Mouse (Mus musculus) fat pad, adult 2 months (tissue): ENCODE results near the gene Atg5.

ENCODE experiments used
- DNase-seq: peaks from one replicate; pipeline ENCODE4 v3.0.0-alpha.2; 2011; ENCODE audit warnings: low read depth, low spot score; ENCODE audit errors: extremely low read depth

Gene Atg5

DNA sequence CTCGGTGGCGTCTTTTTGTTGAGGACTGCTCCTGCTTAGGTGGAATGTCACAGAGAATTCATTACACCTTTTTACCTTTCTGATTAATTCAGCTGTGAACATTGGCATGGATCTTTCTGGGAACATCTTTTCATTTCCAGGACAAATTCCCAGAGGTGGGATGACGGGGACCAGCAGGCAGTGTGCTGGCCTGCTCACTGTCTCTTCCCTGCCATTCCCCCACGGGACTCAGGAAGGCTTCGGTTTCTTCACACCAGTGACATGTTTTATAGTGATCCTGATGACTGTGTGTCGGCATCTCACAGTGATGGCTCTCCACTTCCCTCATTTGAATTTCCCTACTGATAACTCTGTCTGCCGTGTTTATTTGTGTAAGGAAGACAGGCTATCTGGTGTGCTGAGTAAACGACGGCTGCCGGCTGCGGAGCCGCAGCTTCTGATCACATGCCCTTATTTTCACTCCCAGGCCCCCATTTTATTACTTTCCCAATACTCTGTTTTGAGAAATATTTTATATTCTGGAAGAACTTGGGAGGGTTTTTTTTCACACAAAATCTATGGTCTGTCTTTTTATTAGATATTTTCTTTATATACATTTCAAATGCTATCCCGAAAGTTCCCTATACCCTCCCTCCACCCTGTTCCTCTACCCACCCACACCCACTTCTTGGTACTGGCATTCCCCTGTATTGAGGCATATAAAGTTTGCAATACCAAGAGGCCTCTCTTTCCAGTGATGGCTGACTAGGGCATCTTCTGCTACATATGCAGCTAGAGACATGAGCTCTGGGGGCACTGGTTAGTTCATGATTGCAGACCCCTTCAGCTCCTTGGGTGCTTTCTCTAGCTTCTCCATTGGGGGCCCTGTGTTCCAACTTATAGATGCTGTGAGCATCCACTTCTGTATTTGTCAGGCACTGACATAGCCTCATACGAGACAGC lies 80.6 kb downstream of the Atg5 start:
- no peak for DNase-seq

DNA sequence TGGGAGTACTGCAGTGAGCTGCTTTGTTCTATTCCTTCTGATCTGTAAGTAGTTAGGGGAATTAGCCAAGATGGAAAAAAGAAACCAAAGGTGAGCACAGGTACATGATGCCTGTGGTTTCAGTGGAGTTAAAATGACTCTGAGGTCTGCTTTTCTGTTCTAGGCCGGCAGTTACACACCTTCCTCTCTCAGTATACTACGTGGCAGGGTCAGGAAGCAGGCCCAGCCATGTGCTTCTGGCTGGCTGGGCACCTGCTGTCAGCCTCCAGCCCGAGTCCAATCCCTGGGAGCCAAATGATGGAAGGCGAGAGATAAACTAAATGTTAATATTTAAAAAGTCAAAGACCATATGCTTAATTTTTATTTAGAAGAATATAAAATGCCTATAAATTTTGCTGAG lies 85.3 kb downstream of the Atg5 start:
- DNase-seq, result no peak

DNA sequence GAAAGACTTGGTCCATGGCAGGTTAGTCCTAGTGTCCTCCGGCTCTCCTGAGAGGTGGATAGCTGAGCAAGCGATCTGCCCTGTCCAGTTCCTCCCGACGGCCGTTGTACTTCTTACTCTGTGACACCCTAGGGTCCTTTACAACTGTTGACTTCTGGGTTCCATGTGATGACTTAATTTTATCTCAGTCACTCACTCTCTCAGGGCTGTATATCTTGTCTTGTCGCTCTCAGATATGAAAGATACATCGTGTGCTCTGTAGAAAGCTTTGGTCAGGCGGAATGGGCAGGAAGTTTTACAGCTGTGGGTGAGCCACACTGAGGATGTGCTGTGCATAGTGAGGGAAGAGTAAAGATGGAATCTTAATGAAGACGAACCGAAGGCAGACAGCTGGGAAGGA lies 86.2 kb downstream of the Atg5 start:
- DNase-seq, result no peak

DNA sequence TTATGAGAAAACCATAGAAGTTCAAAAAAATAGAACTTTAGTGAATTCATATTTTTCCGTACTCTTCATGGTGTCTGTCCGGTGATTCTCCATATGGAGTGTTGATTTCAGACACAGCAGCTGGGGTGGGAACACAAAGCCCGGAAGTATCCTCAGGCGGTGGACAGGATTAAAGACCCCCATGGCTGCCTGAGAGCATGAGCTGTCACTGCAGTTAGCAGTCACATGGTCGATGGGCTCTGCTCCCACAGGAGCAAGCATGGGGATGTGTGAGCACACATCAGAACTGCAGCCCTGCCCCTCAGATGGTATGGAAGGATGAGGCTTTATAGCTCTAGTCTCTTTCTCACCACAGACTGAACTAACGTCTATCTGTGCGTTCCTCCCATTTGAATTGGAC lies 87.1 kb downstream of the Atg5 start:
- DNase-seq, result no peak

DNA sequence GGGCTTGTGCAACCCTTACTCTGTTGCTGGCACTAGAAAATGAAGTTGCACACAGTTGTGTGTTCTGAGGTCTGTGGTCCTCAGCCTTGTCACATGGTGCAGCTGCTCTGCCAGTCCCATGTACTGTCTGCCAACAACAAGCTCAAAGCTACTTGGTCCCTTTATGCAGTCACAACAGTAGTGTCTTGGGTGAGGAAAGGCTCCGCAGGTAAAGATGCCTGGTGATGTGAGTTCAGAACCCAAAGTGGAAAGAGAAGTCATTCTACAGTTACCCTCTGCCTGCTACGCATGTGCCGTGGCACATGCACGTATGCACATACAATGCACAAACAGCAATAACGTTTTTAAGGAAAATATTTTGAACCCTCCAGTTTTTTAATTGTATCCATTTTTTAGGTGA lies 88.5 kb downstream of the Atg5 start:
- DNase-seq, result no peak

DNA sequence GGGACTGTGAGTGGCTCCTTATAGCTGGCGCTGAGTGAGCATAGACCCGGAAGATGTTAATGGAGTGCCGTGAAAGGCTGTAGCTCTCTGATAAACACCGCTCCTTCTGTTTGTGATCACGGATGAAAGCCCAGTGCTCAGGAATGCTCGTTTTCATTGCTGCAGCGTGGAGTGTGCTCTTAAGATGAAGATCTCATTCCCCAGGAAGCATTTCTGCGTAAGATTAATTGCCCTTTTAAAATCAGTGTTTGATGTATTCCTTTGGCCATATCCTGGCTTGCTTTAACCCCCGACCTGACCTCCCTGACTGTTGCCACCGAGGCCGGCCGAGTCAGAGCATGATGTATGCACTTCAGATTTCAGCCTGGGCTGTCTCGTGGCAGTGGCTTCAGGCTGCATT lies 89.2 kb downstream of the Atg5 start:
- DNase-seq, result no peak

DNA sequence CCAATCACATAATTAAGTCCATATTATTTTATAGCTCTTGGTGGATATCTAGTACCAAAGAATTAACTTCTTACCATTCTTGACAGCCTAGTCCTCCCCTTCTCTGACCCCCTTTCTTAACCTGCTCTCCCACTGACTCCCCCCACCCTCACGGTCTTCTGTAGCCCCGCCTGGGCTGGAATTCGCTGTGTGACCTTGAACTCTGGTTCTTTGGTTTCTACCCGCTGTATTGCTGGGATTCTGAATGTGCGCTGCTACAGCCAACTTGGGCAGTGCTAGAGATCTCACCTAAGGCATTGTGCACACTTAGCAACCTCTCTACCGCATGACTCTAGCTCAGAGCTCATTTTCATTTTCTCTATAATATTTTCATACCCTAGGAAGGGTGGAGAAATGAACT lies 90.7 kb downstream of the Atg5 start:
- no peak for DNase-seq

DNA sequence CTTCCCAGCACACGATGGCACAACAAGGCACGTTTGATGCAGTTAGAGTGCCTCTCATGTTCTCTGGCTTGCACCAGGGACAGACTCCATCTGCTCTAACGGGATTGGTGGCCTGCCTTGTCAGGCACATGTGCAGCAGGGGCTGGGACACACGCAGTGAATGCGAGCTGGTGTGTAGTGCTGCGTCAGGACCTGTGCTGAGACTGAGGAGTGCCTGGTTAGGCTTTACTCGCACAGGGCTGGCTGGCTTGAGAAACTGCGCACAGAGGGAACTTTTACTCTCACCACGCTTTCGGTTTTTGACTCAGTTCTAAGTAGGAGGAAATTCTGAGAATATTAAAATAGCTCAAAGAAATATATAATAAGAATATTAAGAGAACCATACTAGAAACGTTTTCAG lies 92.5 kb downstream of the Atg5 start:
- DNase-seq, result no peak

DNA sequence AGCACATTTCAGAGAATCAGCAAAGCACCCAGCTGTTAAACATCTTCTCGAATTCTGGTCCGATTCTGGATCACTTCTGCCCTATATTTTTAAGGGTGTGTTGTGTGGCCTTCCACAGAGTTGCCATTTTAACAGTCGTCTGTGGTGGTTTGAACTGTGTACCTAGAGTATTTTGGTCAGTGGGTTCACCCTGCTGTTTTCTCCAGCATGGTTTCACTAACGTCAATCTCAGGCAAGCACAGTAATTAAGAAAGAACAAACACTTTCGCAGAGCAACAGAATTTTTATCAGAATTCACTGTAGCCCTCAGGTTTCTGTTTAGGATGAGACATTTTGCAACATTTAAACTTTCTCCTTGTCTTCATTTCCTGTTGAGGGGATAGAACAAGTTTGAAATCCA lies 94.3 kb downstream of the Atg5 start:
- no peak for DNase-seq

DNA sequence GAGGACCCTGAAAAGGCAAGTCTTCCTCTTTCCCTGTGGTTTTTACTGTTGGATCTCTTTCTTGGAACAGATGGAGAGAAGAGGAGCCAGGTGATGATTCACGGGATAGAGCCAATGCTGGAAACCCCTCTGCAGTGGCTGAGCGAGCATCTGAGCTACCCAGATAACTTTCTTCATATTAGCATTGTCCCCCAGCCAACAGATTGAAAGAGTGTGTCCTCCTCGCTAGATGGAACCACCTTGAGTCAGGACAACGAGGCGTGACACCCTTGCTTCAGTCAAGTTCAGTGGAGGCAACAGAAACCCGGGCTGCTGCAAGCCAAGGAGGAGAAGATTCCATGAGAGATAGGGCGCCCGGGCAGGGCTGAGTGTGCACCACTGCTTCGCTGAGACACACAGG lies 94.7 kb downstream of the Atg5 start:
- DNase-seq, result no peak

DNA sequence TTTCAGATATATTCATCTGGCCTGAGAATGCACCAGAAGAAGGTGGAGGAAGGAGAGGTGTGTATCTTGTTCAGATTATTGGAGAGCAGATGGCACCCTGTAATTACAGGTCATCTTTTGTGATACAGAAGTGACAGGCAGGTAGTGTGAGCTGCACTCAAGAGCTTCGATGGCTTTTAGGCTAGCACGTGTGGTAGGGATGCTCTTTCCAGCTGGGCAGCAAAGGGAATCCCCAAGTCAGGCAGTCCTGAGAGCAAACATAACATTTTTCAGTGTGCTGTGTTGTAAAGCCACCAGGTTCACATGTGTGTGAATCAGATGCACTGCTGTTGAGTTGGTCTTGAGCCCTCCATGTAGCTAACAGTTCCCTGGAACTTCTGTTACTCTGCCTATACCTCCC lies 98.0 kb downstream of the Atg5 start:
- no peak for DNase-seq

DNA sequence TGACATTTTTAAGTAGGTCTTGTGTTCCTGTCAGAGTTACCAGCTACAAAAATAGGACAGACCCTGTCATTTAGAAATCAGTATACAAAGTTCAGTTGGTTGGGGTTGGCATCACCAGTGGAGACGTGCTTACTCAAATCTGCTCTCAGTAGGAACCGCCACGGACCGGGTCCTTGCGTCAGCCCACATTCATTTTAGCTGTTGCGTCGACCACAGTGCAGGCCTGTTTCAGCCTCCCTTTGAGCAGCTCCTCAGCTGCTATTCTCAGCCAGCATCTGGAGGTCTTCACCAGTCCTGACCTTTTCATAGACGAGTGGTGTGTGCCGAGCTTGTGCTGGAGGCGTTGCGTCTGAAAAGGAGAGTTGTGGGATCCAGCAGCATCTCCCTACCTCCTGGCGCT lies 98.9 kb downstream of the Atg5 start:
- no peak for DNase-seq

DNA sequence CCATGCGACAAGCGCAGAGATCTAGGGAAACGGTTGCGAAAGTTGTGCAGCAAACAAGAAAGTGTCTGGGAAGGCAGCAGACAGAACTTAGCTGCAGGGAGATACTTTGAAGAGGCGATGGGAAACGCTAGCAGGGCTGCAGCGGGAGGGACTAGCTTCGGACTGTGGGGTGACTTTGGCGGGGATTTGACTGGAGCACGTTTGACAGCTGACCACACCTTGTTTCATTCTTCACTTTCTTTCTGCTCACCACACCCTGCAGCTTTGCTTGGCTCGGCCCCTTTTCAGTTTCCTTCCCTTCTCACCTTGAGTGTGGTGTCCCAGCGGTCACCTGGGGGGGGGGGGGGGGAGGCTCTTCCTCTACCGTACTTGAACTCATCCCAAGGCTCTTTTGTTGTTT lies 100.4 kb downstream of the Atg5 start:
- no peak for DNase-seq

DNA sequence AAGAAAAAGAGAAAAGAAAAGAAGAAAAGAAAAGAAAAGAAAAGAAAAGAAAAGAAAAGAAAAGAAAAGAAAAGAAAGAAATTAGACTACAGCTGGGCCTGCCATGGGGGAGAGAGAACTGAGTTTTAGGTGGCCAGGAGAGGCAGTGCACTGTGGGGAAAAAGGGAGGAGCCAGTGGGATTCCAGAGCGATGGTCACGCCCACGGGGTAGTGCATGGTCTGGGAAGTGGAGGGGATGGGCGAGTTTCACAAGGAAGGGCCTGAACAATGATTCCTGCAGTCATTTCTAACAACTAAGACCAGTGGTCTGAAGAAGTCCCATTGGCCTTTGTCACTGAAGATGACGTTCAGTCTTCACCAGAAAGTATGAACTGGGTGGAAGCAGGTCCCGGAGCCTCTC lies 102.5 kb downstream of the Atg5 start:
- no peak for DNase-seq

DNA sequence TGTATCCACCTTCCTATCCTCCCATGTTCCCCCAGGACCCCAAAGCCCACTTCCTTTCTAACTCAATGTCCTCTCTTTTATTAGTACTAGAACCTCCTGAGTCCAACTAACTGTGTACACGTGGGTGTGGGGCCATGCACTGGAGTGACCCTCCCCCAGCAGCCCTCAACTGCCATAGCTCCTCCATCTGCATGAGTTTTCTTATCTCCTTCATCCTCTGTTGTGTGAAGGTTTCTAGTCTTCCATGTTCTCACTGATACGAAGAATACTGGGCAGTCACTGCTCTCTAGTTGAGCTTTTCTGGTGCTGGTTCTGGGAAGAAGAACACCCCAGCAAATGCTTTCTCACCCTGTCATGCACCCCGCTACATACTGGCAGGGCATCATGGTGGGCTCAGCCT lies 104.1 kb downstream of the Atg5 start:
- DNase-seq, result no peak

DNA sequence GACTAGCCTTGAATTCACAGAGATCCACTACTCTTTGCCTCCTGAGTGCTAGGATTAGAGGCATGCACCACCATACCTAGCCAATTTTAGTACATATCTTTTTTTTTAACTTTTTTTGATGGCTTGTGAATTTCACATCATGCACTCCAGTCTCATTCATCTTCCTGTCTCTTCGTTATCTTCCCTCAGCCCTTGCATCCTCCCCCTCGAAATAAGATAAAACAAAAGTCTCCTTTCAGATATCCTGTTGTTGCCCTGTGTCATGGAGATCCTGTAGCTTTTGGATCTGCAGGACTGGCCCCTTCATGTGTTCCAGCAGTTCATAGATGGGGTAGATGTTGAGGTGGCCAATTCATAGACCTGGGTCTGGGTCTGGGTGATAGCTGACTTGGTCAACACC lies 106.5 kb downstream of the Atg5 start:
- no peak for DNase-seq

DNA sequence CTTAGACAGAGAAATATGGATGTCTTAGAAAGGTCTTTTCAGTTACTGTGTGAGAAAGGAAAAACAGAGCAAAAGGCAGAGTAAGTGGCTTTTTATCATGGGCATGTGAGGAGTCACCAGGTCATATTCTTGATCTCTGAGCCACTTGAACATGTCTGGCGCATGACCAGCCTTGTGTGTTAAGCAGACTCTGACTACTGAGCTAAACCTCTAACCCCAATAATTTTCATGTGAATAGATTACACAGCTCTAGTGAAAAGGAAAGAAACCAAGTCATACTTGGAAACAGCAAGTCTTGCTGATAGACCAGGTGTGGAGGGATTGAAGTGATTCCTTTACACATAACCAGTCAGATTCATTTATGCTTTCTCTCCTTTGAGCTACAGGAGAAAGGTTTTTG lies 107.3 kb downstream of the Atg5 start:
- DNase-seq, result no peak

DNA sequence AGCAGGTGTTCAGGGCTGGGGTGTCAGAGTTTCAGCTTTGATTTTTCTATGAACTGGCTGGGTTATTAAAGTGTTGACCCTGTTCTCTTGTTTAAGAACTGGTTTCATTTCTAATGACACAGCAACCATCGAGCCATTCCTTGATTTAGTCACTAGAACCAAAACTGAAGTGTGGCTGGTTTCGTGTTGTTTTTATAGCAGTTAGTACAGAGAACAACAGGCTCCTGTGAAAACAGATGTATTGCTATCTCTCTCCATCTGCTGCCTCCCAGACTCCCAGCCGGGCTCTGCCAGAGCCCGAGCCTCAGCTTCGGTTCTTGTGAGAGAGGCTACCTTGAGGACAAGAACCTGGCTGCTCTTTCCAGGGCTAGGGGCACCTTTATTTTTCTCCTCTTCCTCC lies 109.7 kb downstream of the Atg5 start:
- DNase-seq, result no peak

DNA sequence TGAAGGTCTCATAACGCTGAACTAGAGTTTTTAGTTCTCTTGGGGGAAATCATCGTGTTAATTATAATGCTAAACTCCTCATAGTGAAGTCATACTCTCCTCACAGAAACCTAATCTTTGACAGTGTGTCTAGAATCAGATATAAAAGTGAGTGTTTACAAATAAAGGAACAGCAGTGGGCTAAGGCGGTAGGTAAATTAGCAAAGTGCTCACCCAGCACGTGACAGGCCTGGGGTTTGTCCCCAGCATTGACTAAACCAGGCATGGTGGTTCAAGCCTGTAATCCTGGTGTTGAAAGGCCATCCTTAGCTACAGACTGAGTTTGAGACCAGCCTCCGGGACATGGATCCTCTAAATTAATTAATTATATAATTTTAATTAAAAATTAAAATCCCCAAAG lies 110.2 kb downstream of the Atg5 start:
- DNase-seq, result no peak

DNA sequence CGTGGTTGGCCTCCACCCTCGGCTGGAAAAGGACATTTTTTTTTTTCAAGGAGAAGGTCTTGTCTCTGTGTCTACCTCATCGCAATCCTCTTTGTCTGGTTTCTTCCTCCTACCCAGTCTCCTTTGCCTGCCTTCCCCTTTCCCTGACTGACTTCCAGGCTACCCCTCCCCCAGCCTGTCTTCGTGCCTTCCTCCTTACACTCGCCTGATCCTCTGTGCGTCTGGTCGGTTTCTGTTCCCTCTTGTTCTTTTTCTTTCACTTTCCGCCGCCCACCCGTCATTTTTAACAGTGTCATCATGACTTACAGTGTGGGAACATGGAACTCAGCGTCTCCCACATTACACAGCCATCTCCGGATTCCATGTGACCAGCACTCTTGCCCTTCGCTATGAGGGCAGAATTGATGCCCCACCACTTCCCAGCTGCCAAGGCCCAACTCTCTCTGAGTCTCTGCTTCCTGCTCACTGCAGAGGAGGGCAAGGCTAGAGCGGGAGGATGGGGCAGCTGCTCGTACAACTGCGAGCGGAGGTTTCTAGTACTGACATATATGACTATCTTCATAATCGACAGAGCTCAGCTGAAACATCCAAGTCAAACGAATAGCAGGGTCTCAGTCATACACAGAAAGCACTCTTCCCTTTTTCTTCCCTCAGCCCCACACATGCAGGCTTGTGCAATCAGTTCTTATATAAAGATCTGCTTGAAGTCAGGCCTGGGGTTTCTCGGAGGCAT lies 112.5 kb downstream of the Atg5 start:
- no peak for DNase-seq

DNA sequence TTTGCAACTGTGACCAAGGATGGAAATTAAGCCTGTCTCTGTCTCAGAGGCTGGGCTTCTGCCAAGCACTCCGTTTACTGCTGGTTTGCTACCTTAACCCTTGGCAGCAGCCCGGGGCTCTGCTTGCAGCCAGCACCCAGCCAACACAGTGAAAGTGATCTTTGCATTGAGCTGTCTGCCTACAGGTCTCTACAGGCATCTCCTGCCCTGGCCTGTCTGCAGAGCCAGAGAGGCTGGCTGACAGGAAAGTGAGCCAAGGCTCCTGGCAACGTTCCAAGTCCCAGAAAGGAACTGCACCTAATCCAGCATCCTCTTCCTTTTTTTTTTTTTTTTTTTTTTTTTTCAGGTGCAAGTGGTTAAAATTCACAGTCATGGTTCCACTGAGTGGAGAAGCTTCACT lies 113.2 kb downstream of the Atg5 start:
- peak; percentile 69 for DNase-seq

DNA sequence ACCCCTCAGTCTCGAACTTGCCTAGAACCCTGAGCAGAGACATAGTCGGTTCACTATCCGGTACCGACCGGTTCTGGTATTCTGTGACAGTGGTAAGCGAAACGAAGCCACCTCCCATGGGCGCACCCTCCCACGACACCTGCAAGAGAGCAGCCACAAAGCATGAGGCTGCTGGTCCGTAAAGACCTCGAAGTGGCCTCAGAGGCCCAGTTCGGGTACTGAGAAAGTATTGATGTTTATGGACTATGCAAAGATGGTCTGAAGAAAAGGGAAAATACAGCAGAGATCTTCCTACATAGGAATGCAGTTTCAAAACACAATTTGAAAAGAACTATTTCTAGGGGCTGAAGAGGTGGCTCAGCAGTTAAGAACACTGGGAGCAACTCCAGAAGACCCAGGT lies 113.8 kb downstream of the Atg5 start:
- no peak for DNase-seq
